Mouse (Mus musculus): Measurements from ENCODE around the gene Nell1. TPM values are rescaled to one million over a fixed set of nuclear protein-coding genes. Genes with fewer than 3 reads are reported as not detected.

The Nell1 gene
- total and polyA plus RNA-seq, 2 experiments from 2014 or later: 0.05 TPM; not detected in 1

DNA sequence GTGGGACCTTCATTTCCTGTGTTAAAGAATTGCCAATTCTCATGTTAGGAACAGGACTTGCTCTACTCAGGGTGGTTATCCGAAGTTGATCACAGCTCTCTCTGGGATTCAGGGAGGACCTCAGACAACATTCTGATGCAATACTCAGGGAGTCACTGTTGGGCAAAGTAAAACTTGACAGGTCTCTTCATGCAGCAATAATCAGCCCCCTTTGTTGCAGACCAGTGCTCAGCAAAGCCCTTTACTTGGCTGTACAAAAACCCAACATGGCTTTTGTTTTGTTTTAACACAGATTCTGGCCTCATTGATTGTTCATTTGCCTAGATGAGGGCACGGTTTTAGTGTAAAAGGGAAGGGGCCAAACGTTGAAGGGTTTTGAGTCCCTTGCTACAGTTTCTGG lies 750.5 kb downstream of the Nell1 start:
- no peaks in the 10 kb centered on the region for H3K9me3 ChIP-seq (replicated peaks; ENCODE audit: control insufficient read depth, low read length)
- 55% methylated on average over 3 of the region's 3 CpGs for WGBS
- H3K4me2 ChIP-seq (ENCODE audit: low read depth, low read length): no peak overlapping the region
- H3K9ac ChIP-seq (replicated peaks; ENCODE audit: low read depth, low read length): no peak overlapping the region
- no peaks in the 10 kb centered on the region for H3K27me3 ChIP-seq (ENCODE audit: control insufficient read depth, insufficient read depth, low read length)
- no peaks in the 10 kb centered on the region for H3K4me1 ChIP-seq (ENCODE audit: control insufficient read depth, insufficient read depth)
- DNase-seq (ENCODE audit: low spot score) (no peak), ATAC-seq (ENCODE audit: insufficient read depth, low read depth) (no peak)
- no peak overlapping the region for H3K4me3 ChIP-seq (ENCODE audit: low read depth, low read length)
- H3K36me3 ChIP-seq (replicated peaks; ENCODE audit: control insufficient read depth, insufficient read depth, low read length): no peaks in the 10 kb centered on the region
- TF ChIP-seq EP300 (IDR thresholded peaks at IDR 0.05; ENCODE audit: low read depth): no peak
- no peak for TF ChIP-seq CTCF (IDR thresholded peaks at IDR 0.05; ENCODE audit: low read depth)
- H3K27ac ChIP-seq (ENCODE audit: low read depth): no peak overlapping the region

DNA sequence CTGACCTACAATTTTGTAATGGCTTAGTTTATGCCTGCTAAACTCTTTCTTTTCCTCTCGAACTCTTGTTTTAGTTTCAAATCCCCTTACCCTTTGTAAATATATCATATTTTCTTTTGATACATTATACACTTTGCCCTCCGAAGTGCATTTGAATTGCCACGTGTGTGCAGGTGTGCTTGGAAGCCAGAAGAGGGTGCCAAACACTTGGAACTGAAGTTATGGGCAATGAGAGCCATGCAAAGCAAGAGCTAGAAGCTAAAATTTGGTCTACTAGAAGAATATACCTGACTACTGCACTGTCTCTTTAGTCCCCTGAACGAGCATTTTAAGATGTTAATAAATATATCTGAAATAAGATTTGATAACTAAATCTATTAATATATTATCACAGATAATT lies 756.3 kb downstream of the Nell1 start:
- no peaks in the 10 kb centered on the region for H3K9me3 ChIP-seq (replicated peaks; ENCODE audit: control insufficient read depth, low read length)
- no peak overlapping the region for H3K4me2 ChIP-seq (ENCODE audit: low read depth, low read length)
- no peaks in the 10 kb centered on the region for H3K36me3 ChIP-seq (replicated peaks; ENCODE audit: control insufficient read depth, insufficient read depth, low read length)
- ATAC-seq (ENCODE audit: insufficient read depth, low read depth) (no peak), DNase-seq (ENCODE audit: low spot score) (no peak)
- no peak overlapping the region for H3K9ac ChIP-seq (replicated peaks; ENCODE audit: low read depth, low read length)
- no peaks in the 10 kb centered on the region for H3K4me1 ChIP-seq (ENCODE audit: control insufficient read depth, insufficient read depth)
- H3K27ac ChIP-seq (ENCODE audit: low read depth): no peak overlapping the region
- 41% methylated on average over 4 of the region's 4 CpGs for WGBS
- 0 out of 2 replicates have a peak, but pooled peaks have one; percentile 4 for TF ChIP-seq CTCF (IDR thresholded peaks at IDR 0.05; ENCODE audit: low read depth)
- TF ChIP-seq EP300 (IDR thresholded peaks at IDR 0.05; ENCODE audit: low read depth): no peak
- no peaks in the 10 kb centered on the region for H3K27me3 ChIP-seq (ENCODE audit: control insufficient read depth, insufficient read depth, low read length)
- H3K4me3 ChIP-seq (ENCODE audit: low read depth, low read length): no peak overlapping the region

DNA sequence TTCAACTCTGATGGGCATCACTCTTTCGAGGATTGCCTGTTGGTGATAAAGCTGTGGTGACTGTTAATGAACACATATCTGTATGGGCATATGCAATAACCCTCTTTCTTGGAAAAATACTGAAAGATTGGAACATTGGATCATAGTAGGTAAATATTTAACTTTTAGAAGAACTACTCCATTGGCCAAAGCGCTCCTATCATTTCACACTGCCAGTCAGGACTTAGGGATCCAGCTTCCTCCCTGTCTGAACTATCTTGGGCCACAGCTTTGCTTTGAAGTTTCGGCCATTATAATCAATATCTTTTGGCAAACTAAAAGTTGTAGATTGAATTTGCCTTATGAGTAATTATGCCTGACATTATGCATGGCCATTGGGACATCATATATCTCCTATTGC lies 780.9 kb downstream of the Nell1 start:
- Histone ChIP-seq H3K4me2 (ENCODE audit: low read depth, low read length) (no peak overlapping the region), H3K9me3 (replicated peaks; ENCODE audit: control insufficient read depth, low read length) (no peaks in the 10 kb centered on the region), H3K4me1 (ENCODE audit: control insufficient read depth, insufficient read depth) (no peaks in the 10 kb centered on the region), H3K27ac (ENCODE audit: low read depth) (no peak overlapping the region), H3K9ac (replicated peaks; ENCODE audit: low read depth, low read length) (no peak overlapping the region), H3K4me3 (ENCODE audit: low read depth, low read length) (no peak overlapping the region), H3K36me3 (replicated peaks; ENCODE audit: control insufficient read depth, insufficient read depth, low read length) (no peaks in the 10 kb centered on the region), H3K27me3 (ENCODE audit: control insufficient read depth, insufficient read depth, low read length) (no peaks in the 10 kb centered on the region)
- no peak for TF ChIP-seq EP300 (IDR thresholded peaks at IDR 0.05; ENCODE audit: low read depth)
- no peak for TF ChIP-seq CTCF (IDR thresholded peaks at IDR 0.05; ENCODE audit: low read depth)
- WGBS: 71% methylated on average over 3 of the region's 3 CpGs
- no peak for DNase-seq (ENCODE audit: low spot score)
- ATAC-seq (ENCODE audit: insufficient read depth, low read depth): no peak

DNA sequence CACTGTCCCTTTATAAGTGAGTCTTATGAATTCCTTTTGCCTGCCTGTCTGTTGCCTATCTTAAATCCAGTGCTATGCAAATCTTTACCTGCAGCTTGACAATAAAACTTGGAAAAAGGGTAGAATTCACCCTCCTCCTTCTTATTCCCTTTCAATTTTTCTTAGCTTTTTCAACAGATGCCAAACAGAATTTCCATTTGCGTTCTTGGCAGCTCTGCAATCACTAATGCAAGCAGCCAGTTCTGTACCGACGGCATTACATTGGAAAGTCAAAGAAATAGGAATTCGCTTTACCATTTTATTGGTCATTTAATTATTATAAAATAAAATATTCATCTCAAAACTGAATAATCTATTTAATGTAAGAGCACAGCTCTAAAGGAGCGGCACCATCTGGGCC lies 781.7 kb downstream of the Nell1 start:
- DNase-seq (ENCODE audit: low spot score) (no peak), ATAC-seq (ENCODE audit: insufficient read depth, low read depth) (no peak)
- Histone ChIP-seq H3K9ac (replicated peaks; ENCODE audit: low read depth, low read length) (no peak overlapping the region), H3K27ac (ENCODE audit: low read depth) (no peak overlapping the region), H3K4me2 (ENCODE audit: low read depth, low read length) (no peak overlapping the region), H3K27me3 (ENCODE audit: control insufficient read depth, insufficient read depth, low read length) (no peaks in the 10 kb centered on the region), H3K36me3 (replicated peaks; ENCODE audit: control insufficient read depth, insufficient read depth, low read length) (no peaks in the 10 kb centered on the region), H3K4me1 (ENCODE audit: control insufficient read depth, insufficient read depth) (no peaks in the 10 kb centered on the region), H3K4me3 (ENCODE audit: low read depth, low read length) (no peak overlapping the region), H3K9me3 (replicated peaks; ENCODE audit: control insufficient read depth, low read length) (no peaks in the 10 kb centered on the region)
- TF ChIP-seq CTCF (IDR thresholded peaks at IDR 0.05; ENCODE audit: low read depth): no peak
- no peak for TF ChIP-seq EP300 (IDR thresholded peaks at IDR 0.05; ENCODE audit: low read depth)
- WGBS: 80% methylated on average over 5 of the region's 5 CpGs

DNA sequence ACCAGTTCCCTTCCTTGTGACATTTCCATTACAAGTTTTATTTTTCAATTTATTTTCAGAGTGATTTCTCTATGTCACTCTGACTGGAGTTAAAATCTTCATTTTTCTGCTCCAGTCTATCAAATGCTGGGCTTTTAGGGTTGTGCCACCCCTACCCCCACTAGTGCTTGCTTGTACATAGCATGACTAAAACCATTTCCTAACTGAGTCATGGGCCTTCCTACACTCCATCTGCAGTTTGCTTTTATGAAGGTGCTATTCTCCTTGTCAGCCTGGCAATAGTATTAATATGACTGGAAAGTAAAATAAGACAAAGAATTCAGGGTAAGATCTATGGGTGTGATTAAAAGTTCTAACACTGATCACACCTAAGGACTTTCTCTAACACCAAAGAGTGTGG lies 798.9 kb downstream of the Nell1 start:
- TF ChIP-seq EP300 (IDR thresholded peaks at IDR 0.05; ENCODE audit: low read depth): no peak
- no peak for TF ChIP-seq CTCF (IDR thresholded peaks at IDR 0.05; ENCODE audit: low read depth)
- no peak for ATAC-seq (ENCODE audit: insufficient read depth, low read depth)

DNA sequence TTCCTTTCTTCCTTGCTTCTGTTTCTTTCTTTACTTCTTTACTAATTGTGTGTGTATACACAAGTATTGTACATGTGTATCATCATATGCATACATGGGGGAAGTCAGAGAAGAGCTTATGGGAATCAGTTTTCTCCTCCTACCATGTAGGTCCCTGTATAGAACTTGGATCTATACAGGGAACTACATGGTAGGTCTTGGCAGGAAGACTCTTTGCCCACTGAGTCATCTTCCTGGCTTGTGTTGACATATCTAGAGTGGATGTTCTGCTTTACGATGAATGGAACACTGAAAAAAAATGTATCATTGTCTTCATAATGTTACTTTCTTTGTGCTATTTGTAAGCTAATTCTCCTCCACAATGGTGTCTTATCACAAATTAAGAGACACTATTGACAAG lies 806.4 kb downstream of the Nell1 start:
- WGBS: 68% methylated on average over 1 of the region's 1 CpGs
- Histone ChIP-seq H3K4me3 (ENCODE audit: low read depth, low read length) (no peak overlapping the region), H3K27ac (ENCODE audit: low read depth) (no peak overlapping the region), H3K9ac (replicated peaks; ENCODE audit: low read depth, low read length) (no peak overlapping the region), H3K4me1 (ENCODE audit: control insufficient read depth, insufficient read depth) (no peaks in the 10 kb centered on the region), H3K27me3 (ENCODE audit: control insufficient read depth, insufficient read depth, low read length) (no peaks in the 10 kb centered on the region), H3K36me3 (replicated peaks; ENCODE audit: control insufficient read depth, insufficient read depth, low read length) (no peaks in the 10 kb centered on the region), H3K9me3 (replicated peaks; ENCODE audit: control insufficient read depth, low read length) (no peaks in the 10 kb centered on the region), H3K4me2 (ENCODE audit: low read depth, low read length) (no peak overlapping the region)
- DNase-seq (ENCODE audit: low spot score) (no peak), ATAC-seq (ENCODE audit: insufficient read depth, low read depth) (no peak)
- TF ChIP-seq EP300 (IDR thresholded peaks at IDR 0.05; ENCODE audit: low read depth): no peak
- no peak for TF ChIP-seq CTCF (IDR thresholded peaks at IDR 0.05; ENCODE audit: low read depth)

More for the DNA sequence above, 798.9 kb downstream of the Nell1 start:
- Histone ChIP-seq H3K9ac (replicated peaks; ENCODE audit: low read depth, low read length) (no peak overlapping the region), H3K27ac (ENCODE audit: low read depth) (no peak overlapping the region), H3K4me3 (ENCODE audit: low read depth, low read length) (no peak overlapping the region), H3K27me3 (ENCODE audit: control insufficient read depth, insufficient read depth, low read length) (no peaks in the 10 kb centered on the region), H3K4me1 (ENCODE audit: control insufficient read depth, insufficient read depth) (no peaks in the 10 kb centered on the region), H3K36me3 (replicated peaks; ENCODE audit: control insufficient read depth, insufficient read depth, low read length) (no peaks in the 10 kb centered on the region), H3K9me3 (replicated peaks; ENCODE audit: control insufficient read depth, low read length) (no peaks in the 10 kb centered on the region), H3K4me2 (ENCODE audit: low read depth, low read length) (no peak overlapping the region)
- DNase-seq (ENCODE audit: low spot score): no peak

Measured in heart, postnatal 0 days (tissue).